In the genomic region with DNA sequence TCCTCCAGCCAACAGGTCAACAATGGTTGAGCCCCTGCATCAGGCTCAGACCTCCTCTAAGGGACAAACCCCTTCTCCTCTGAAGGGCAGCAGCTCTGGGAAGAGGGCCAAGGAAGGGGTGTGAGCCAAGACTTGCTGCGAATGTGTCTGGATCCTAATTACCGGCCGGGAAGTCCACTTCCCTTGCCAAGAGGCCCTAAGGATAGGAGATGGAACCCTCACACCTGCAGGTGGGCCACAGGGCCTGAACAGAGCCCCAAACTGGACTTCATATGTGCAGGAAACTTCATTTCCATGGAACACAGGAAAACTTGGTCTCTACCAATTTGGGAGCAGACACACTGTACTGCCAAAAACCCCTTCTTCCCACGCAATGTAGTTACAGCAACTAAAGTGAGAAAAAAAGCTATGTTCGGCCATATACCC, we compare ENCODE assay signal across 8 mouse cellular contexts. TPM values are rescaled to one million over a fixed set of nuclear protein-coding genes. Genes with fewer than 3 reads are reported as not detected.
A peak's percentile ranks its signal among the peaks of the same experiment; 100 is the strongest.
DNase-seq lines count a peak whose midpoint lies in the region; ATAC-seq and TF ChIP-seq lines count a peak whose summit lies in the region.

No protein-coding gene starts in this region.

- no peak for TF ChIP-seq CTCF in liver, postnatal 0 days (IDR thresholded peaks at IDR 0.05; ENCODE audit: low read depth)

- no peak overlapping the region for H3K4me2 ChIP-seq in liver, postnatal 0 days (ENCODE audit: low read depth, low read length)
- no peak overlapping the region for H3K4me2 ChIP-seq in liver, embryonic 12.5 days
- H3K4me2 ChIP-seq in lung, embryonic 16.5 days (ENCODE audit: low read depth, low read length), result no peak overlapping the region
- no peak overlapping the region for H3K4me2 ChIP-seq in intestine, embryonic 16.5 days (ENCODE audit: low read depth, low read length)
- no peak overlapping the region for H3K4me2 ChIP-seq in liver, embryonic 11.5 days

- no peaks in the 10 kb centered on the region for H3K27me3 ChIP-seq in liver, postnatal 0 days (ENCODE audit: insufficient read depth, low read length)
- H3K27me3 ChIP-seq in liver, embryonic 12.5 days (replicated peaks), result no peaks in the 10 kb centered on the region
- no peaks in the 10 kb centered on the region for H3K27me3 ChIP-seq in lung, embryonic 16.5 days (ENCODE audit: control insufficient read depth, insufficient read depth, low read depth, low read length)
- no peaks in the 10 kb centered on the region for H3K27me3 ChIP-seq in intestine, embryonic 16.5 days (replicated peaks; ENCODE audit: control insufficient read depth, insufficient read depth, low read length)
- no peaks in the 10 kb centered on the region for H3K27me3 ChIP-seq in liver, embryonic 11.5 days (replicated peaks; ENCODE audit: control insufficient read depth, insufficient read depth, low read length)

- peaks cover 5% of the 10 kb centered on the region for H3K4me1 ChIP-seq in liver, postnatal 0 days (ENCODE audit: insufficient read depth)
- H3K4me1 ChIP-seq in liver, embryonic 12.5 days, result no peaks in the 10 kb centered on the region
- peaks cover 7% of the 10 kb centered on the region for H3K4me1 ChIP-seq in lung, embryonic 16.5 days (replicated peaks; ENCODE audit: control insufficient read depth, insufficient read depth, low read length)
- no peaks in the 10 kb centered on the region for H3K4me1 ChIP-seq in intestine, embryonic 16.5 days (ENCODE audit: control insufficient read depth, insufficient read depth, low read length)
- no peaks in the 10 kb centered on the region for H3K4me1 ChIP-seq in liver, embryonic 11.5 days (replicated peaks; ENCODE audit: control insufficient read depth, insufficient read depth, low read length)

- H3K9me3 ChIP-seq in liver, postnatal 0 days (ENCODE audit: low read length), result no peaks in the 10 kb centered on the region
- no peaks in the 10 kb centered on the region for H3K9me3 ChIP-seq in liver, embryonic 12.5 days (replicated peaks)
- no peaks in the 10 kb centered on the region for H3K9me3 ChIP-seq in lung, embryonic 16.5 days (ENCODE audit: control insufficient read depth, low read length)
- no peaks in the 10 kb centered on the region for H3K9me3 ChIP-seq in intestine, embryonic 16.5 days (ENCODE audit: control insufficient read depth, low read length)
- no peaks in the 10 kb centered on the region for H3K9me3 ChIP-seq in liver, embryonic 11.5 days (ENCODE audit: control insufficient read depth, low read length)

- DNase-seq in liver, postnatal 0 days, result no peak
- DNase-seq in cerebellum, postnatal 36 days, result peak; percentile 45 to 49
- peak; percentile 80 for DNase-seq in heart, postnatal 4 days
- DNase-seq in liver, embryonic 11.5 days (ENCODE audit: low spot score), result no peak
- DNase-seq in thymus, adult 18-20 months, result no peak

- TF ChIP-seq EP300 in liver, postnatal 0 days (IDR thresholded peaks at IDR 0.05; ENCODE audit: low read depth), result no peak

- WGBS in liver, postnatal 0 days (ENCODE audit: insufficient replicate concordance), result 70% methylated on average over 5 of the region's 5 CpGs
- WGBS in liver, embryonic 12.5 days (ENCODE audit: insufficient replicate concordance), result 80% methylated on average over 5 of the region's 5 CpGs
- WGBS in lung, embryonic 16.5 days, result 38% methylated on average over 5 of the region's 5 CpGs
- 66% methylated on average over 5 of the region's 5 CpGs for WGBS in intestine, embryonic 16.5 days
- WGBS in liver, embryonic 11.5 days, result 83% methylated on average over 5 of the region's 5 CpGs

- 0 out of 2 replicates have a peak, but pooled peaks have one; percentile 7 for ATAC-seq in liver, postnatal 0 days
- ATAC-seq in liver, embryonic 12.5 days, result no peak
- ATAC-seq in lung, embryonic 16.5 days (ENCODE audit: low read depth), result 0 out of 2 replicates have a peak, but pooled peaks have one; percentile 54
- no peak for ATAC-seq in intestine, embryonic 16.5 days
- no peak for ATAC-seq in liver, embryonic 11.5 days (replicated peaks; ENCODE audit: low FRiP score)

- H3K27ac ChIP-seq in liver, postnatal 0 days (ENCODE audit: low read depth), result peak overlapping the region; percentile 3; the same call in 1 of the 2 replicates
- H3K27ac ChIP-seq in liver, embryonic 12.5 days, result no peak overlapping the region
- H3K27ac ChIP-seq in lung, embryonic 16.5 days (ENCODE audit: low read length), result no peak overlapping the region
- H3K27ac ChIP-seq in intestine, embryonic 16.5 days (ENCODE audit: low read length), result no peak overlapping the region
- H3K27ac ChIP-seq in liver, embryonic 11.5 days (ENCODE audit: low read depth, low read length), result no peak overlapping the region

- H3K4me3 ChIP-seq in liver, postnatal 0 days (ENCODE audit: low read depth, low read length), result no peak overlapping the region
- H3K4me3 ChIP-seq in liver, embryonic 12.5 days, result no peak overlapping the region
- no peak overlapping the region for H3K4me3 ChIP-seq in lung, embryonic 16.5 days (ENCODE audit: low read length)
- no peak overlapping the region for H3K4me3 ChIP-seq in intestine, embryonic 16.5 days (ENCODE audit: low read length)
- H3K4me3 ChIP-seq in liver, embryonic 11.5 days (ENCODE audit: low read depth, low read length), result no peak overlapping the region

- H3K9ac ChIP-seq in liver, postnatal 0 days (replicated peaks), result no peak overlapping the region
- H3K9ac ChIP-seq in liver, embryonic 12.5 days, result no peak overlapping the region
- no peak overlapping the region for H3K9ac ChIP-seq in lung, embryonic 16.5 days (ENCODE audit: low read length)
- H3K9ac ChIP-seq in intestine, embryonic 16.5 days (ENCODE audit: low read depth, low read length), result no peak overlapping the region
- no peak overlapping the region for H3K9ac ChIP-seq in liver, embryonic 11.5 days (ENCODE audit: low read depth, low read length)

- no peaks in the 10 kb centered on the region for H3K36me3 ChIP-seq in liver, postnatal 0 days (replicated peaks; ENCODE audit: insufficient read depth, low read length)
- no peaks in the 10 kb centered on the region for H3K36me3 ChIP-seq in liver, embryonic 12.5 days
- H3K36me3 ChIP-seq in lung, embryonic 16.5 days (ENCODE audit: control insufficient read depth, insufficient read depth, low read length), result no peaks in the 10 kb centered on the region
- no peaks in the 10 kb centered on the region for H3K36me3 ChIP-seq in intestine, embryonic 16.5 days (ENCODE audit: control insufficient read depth, insufficient read depth, low read length)
- no peaks in the 10 kb centered on the region for H3K36me3 ChIP-seq in liver, embryonic 11.5 days (ENCODE audit: control insufficient read depth, insufficient read depth, low read length)

RNA-seq across cellular contexts. Expression of a gene that starts 27.7 kb away (rescaled TPM):
- polyA plus RNA-seq in liver, postnatal 0 days (2015; fragmentation: Nextera tagmentation; extraction: Ambion mirVana), result 1.8 and 1.9 TPM in 2 replicates
- 1.8 and 2.0 TPM in 2 replicates for polyA plus RNA-seq in liver, embryonic 12.5 days (2016; fragmentation: Nextera tagmentation; extraction: Ambion mirVana)
- total RNA-seq in heart, postnatal 4 days (2021), result under 1 TPM in 1 of 2 experiments, not detected in 1; 0.12 TPM
- polyA plus RNA-seq in lung, embryonic 16.5 days (2015; fragmentation: Nextera tagmentation; extraction: Ambion mirVana), result 0.09 and 0.25 TPM in 2 replicates
- polyA plus RNA-seq in intestine, embryonic 16.5 days (2015; fragmentation: Nextera tagmentation; extraction: Ambion mirVana), result 3.2 and 5.7 TPM in 2 replicates
- 1.9 and 2.0 TPM in 2 replicates for polyA plus RNA-seq in liver, embryonic 11.5 days (2014; fragmentation: Nextera tagmentation; extraction: Ambion mirVana)

RNA-seq across cellular contexts. Expression of a gene that starts 32.9 kb away (rescaled TPM):
- polyA plus RNA-seq in liver, postnatal 0 days (2015; fragmentation: Nextera tagmentation; extraction: Ambion mirVana), result 4.1 and 4.9 TPM in 2 replicates
- 11.1 and 11.7 TPM in 2 replicates for polyA plus RNA-seq in liver, embryonic 12.5 days (2016; fragmentation: Nextera tagmentation; extraction: Ambion mirVana)
- total RNA-seq in heart, postnatal 4 days (2021), result 10 to 100 TPM; 17.0 to 18.0 TPM
- polyA plus RNA-seq in lung, embryonic 16.5 days (2015; fragmentation: Nextera tagmentation; extraction: Ambion mirVana), result 3.1 and 3.2 TPM in 2 replicates
- polyA plus RNA-seq in intestine, embryonic 16.5 days (2015; fragmentation: Nextera tagmentation; extraction: Ambion mirVana), result 5.9 and 7.5 TPM in 2 replicates
- 20.0 and 21.0 TPM in 2 replicates for polyA plus RNA-seq in liver, embryonic 11.5 days (2014; fragmentation: Nextera tagmentation; extraction: Ambion mirVana)

Comparison
In these comparisons a context has a peak if more than half of its experiments do, and no peak if none do; other contexts are left out.
1. ATAC-seq: peak in liver, postnatal 0 days (single experiment) and lung, embryonic 16.5 days (single experiment); none in liver, embryonic 12.5 days (single experiment), intestine, embryonic 16.5 days (single experiment) and liver, embryonic 11.5 days (single experiment).
2. DNase-seq: peak in cerebellum, postnatal 36 days (2 of 2) and heart, postnatal 4 days (single experiment); none in liver, postnatal 0 days (single experiment), liver, embryonic 11.5 days (single experiment) and thymus, adult 18-20 months (0 of 2).